Mouse (Mus musculus) liver, postnatal 0 days (tissue): ENCODE measurements around the gene Eif4h. TPM values are rescaled to one million over a fixed set of nuclear protein-coding genes. Genes with fewer than 3 reads are reported as not detected.

Experiments used
- ATAC-seq: fragments of 200-750 bp; cut with Nextera tagmentation; 2 replicates; pipeline ENCODE4 v1.8.0; 2017; ENCODE audit warnings: mild to moderate bottlenecking, moderate library complexity
- DNase-seq: peaks from one replicate; pipeline ENCODE4 v3.0.0-alpha.2; 2016
- H3K27ac ChIP-seq: fragments of 300-500 bp; sonication (generic); 2 replicates; pipeline ENCODE4 v1.5.1; 2014; ENCODE audit warnings: antibody characterized with exemption, moderate library complexity, mild to moderate bottlenecking, low read depth
- H3K27me3 ChIP-seq: fragments of 300-500 bp; sonication (generic); 2 replicates; pipeline ENCODE4 v1.6.1; 2014; ENCODE audit warnings: low read length, control low read depth, mixed read lengths; ENCODE audit not compliant: insufficient read depth
- H3K36me3 ChIP-seq: fragments of 300-500 bp; sonication (generic); replicated peaks from 2 replicates; pipeline ENCODE4 v1.6.1; 2014; ENCODE audit warnings: mild to moderate bottlenecking, control low read depth, low read length, moderate library complexity, mixed read lengths; ENCODE audit not compliant: insufficient read depth
- H3K4me1 ChIP-seq: fragments of 300-500 bp; sonication (generic); 2 replicates; pipeline ENCODE4 v1.6.1; 2014; ENCODE audit warnings: antibody characterized with exemption, mild to moderate bottlenecking, control low read depth; ENCODE audit not compliant: insufficient read depth
- H3K4me2 ChIP-seq: fragments of 300-500 bp; sonication (generic); 2 replicates; pipeline ENCODE4 v1.6.1; 2014; ENCODE audit warnings: low read depth, mild to moderate bottlenecking, low read length, moderate library complexity, mixed read lengths
- H3K4me3 ChIP-seq: fragments of 300-500 bp; sonication (generic); 2 replicates; pipeline ENCODE4 v1.5.1; 2014; ENCODE audit warnings: low read depth, low read length
- H3K9ac ChIP-seq: fragments of 300-500 bp; sonication (generic); replicated peaks from 2 replicates; pipeline ENCODE4 v1.6.1; 2014; ENCODE audit warnings: mild to moderate bottlenecking, moderate library complexity
- H3K9me3 ChIP-seq: fragments of 300-500 bp; sonication (generic); 2 replicates; pipeline ENCODE4 v1.6.1; 2016; ENCODE audit warnings: mild to moderate bottlenecking, control low read depth, low read length, mixed read lengths
- CTCF ChIP-seq: sonication (generic); IDR thresholded peaks from 2 replicates; pipeline ENCODE4 v1.5.1; 2016; ENCODE audit warnings: antibody characterized with exemption, low read depth
- EP300 ChIP-seq: IDR thresholded peaks from 2 replicates; pipeline ENCODE4 v1.6.1; 2016; ENCODE audit warnings: antibody characterized with exemption, low read depth, mild to moderate bottlenecking
- WGBS: fragments of 180-500 bp; shearing (Covaris S2); extraction: QIAGEN DNeasy Blood & Tissue Kit; methylation state at CpG from one replicate; pipeline ENCODE4 v1.1.7; 2014; ENCODE audit not compliant: insufficient replicate concordance; 5-methylcytosine and 5-hydroxymethylcytosine counted together
- polyA plus RNA-seq: library from polyadenylated mRNA; unstranded; fragments of >200 nt; fragmentation: Nextera tagmentation; extraction: Ambion mirVana; gene quantifications from 2 replicates; pipeline ENCODE4 v1.2.1, GENCODE M21; 2015

Eif4h gene
- polyA plus RNA-seq, 1 experiment from 2014 or later = 132 TPM

GRCm38 (mm10) chr5:134674977-134675376 is 35.7 kb upstream of the Eif4h start:
- no peak overlapping the region for H3K4me3 ChIP-seq
- H3K4me1 ChIP-seq = peaks cover 30% of the 10 kb centered on the region
- H3K36me3 ChIP-seq = no peaks in the 10 kb centered on the region
- H3K27me3 ChIP-seq = no peaks in the 10 kb centered on the region
- DNase-seq (no peak), ATAC-seq (no peak)
- H3K27ac ChIP-seq = 0 out of 2 replicates have a peak overlapping the region, but pooled peaks have one; percentile 62
- 68% methylated on average over 5 of the region's 5 CpGs for WGBS
- no peak overlapping the region for H3K9ac ChIP-seq
- H3K9me3 ChIP-seq = no peaks in the 10 kb centered on the region
- TF ChIP-seq CTCF (no peak), EP300 (no peak)
- no peak overlapping the region for H3K4me2 ChIP-seq

- H3K4me1 ChIP-seq = peaks cover 15% of the 10 kb centered on the region
- no peak overlapping the region for H3K4me2 ChIP-seq
- H3K27ac ChIP-seq = no peak overlapping the region
- TF ChIP-seq EP300 = no peak
- TF ChIP-seq CTCF = no peak
- no peaks in the 10 kb centered on the region for H3K27me3 ChIP-seq
- no peak overlapping the region for H3K4me3 ChIP-seq
- no peaks in the 10 kb centered on the region for H3K36me3 ChIP-seq
- H3K9me3 ChIP-seq = no peaks in the 10 kb centered on the region
- DNase-seq (no peak), ATAC-seq (no peak)
- no peak overlapping the region for H3K9ac ChIP-seq
- 92% methylated on average over 6 of the region's 6 CpGs for WGBS
Observed at GRCm38 (mm10) chr5:134672611-134673010, 33.3 kb upstream of the Eif4h start.

GRCm38 (mm10) chr5:134672198-134672516 is 32.9 kb upstream of the Eif4h start:
- Histone ChIP-seq H3K9me3 (no peaks in the 10 kb centered on the region), H3K4me3 (no peak overlapping the region), H3K9ac (no peak overlapping the region), H3K4me2 (no peak overlapping the region), H3K27ac (no peak overlapping the region), H3K36me3 (no peaks in the 10 kb centered on the region), H3K4me1 (peaks cover 15% of the 10 kb centered on the region), H3K27me3 (no peaks in the 10 kb centered on the region)
- TF ChIP-seq EP300 (no peak), CTCF (no peak)
- ATAC-seq (no peak), DNase-seq (no peak)
- WGBS = 81% methylated on average over 1 of the region's 1 CpGs

DNA sequence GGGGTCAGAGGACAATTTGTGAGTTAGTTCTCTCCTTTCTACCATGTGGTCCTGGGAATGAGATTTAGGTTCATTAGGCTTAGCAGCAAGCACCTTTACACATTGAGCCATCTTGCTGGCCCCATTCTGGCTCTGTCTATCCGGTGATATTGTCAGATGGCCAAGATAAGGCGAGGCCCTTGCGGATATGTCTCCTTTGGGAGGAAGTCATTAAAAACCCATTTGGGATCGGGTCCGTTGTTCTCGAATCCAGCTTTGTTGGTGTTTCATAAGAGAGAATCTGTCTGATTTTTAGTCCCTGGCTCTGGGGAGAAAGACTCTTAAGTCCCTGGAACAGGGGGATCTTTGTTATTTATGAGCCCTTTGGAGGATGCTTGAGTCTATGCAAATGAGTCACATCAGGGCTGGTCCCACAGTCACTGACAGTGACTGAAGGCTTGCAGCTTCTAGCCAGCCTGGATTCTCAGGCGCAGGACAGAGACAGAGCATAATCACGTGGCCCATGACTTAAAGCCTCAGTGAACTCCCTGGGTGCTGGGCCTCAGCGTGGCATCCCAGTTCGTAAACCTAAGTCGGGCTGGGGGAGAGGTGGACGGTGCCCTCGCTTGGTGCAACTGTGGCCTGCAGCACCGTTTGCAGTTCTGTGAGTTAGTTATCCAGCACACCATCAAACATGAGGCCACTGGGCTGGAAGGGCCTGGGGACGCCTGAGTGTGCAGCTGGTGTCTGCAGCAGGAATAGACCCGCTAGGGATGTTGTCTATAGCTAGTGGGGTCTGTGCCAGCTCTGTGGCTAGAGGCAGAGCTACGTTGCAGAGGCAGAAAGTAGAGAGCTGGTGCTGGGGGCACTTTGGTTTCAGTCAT is 32.3 kb upstream of the Eif4h start:
- Histone ChIP-seq H3K4me2 (no peak overlapping the region), H3K9me3 (no peaks in the 10 kb centered on the region), H3K27ac (no peak overlapping the region), H3K9ac (no peak overlapping the region), H3K27me3 (no peaks in the 10 kb centered on the region), H3K4me1 (peaks cover 14% of the 10 kb centered on the region), H3K36me3 (peaks cover 2% of the 10 kb centered on the region; the same call in 1 of the 2 replicates), H3K4me3 (no peak overlapping the region)
- ATAC-seq = no peak
- WGBS = 84% methylated on average over 17 of the region's 17 CpGs
- no peak for DNase-seq
- no peak for TF ChIP-seq EP300
- no peak for TF ChIP-seq CTCF

DNA sequence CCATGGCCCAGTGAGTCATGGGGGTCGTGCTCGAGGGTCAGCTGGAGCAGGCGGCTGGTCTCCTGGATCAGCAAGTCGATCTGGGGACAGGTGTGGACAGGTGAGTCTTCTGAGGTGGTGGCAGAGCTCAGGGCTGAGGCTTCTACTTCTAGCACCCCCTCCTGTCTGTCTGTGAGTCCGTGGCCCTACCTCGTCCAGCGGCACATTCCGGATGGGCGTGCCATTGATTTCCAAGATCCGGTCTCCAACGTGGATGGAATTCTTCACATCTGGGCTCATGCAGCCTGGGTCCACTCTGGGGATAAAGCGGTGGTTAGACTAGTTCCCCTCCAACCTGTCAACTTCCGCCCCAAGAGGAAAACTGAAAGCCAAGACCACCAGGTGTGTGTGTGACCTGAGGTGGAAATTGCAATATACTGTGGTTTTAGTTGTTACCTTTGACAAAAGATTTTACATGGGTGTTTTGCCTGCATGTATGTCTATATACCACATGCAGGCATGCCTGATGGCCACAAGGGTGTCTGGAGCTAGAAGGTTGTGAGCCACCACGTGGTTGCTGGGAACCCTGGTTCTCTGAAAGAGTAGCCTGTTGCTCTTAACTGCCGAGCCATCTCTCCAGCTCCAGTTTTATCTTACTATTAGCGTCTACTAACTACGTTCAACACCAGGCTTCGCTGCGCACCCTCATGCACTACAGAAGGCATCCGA is 29.9 kb upstream of the Eif4h start:
- no peaks in the 10 kb centered on the region for H3K9me3 ChIP-seq
- TF ChIP-seq EP300 = no peak
- no peak for TF ChIP-seq CTCF
- no peak for ATAC-seq
- H3K27ac ChIP-seq = no peak overlapping the region
- 83% methylated on average over 20 of the region's 20 CpGs for WGBS
- H3K4me2 ChIP-seq = no peak overlapping the region
- H3K36me3 ChIP-seq = peaks cover 2% of the 10 kb centered on the region; the same call in 1 of the 2 replicates
- no peaks in the 10 kb centered on the region for H3K4me1 ChIP-seq
- no peak for DNase-seq
- no peak overlapping the region for H3K4me3 ChIP-seq
- no peak overlapping the region for H3K9ac ChIP-seq
- no peaks in the 10 kb centered on the region for H3K27me3 ChIP-seq

GRCm38 (mm10) chr5:134668495-134668894 is 29.2 kb upstream of the Eif4h start:
- no peak overlapping the region for H3K9ac ChIP-seq
- H3K4me2 ChIP-seq = no peak overlapping the region
- H3K27ac ChIP-seq = no peak overlapping the region
- ATAC-seq = no peak
- H3K27me3 ChIP-seq = no peaks in the 10 kb centered on the region
- no peak overlapping the region for H3K4me3 ChIP-seq
- TF ChIP-seq CTCF (peak; percentile 58), EP300 (no peak)
- H3K4me1 ChIP-seq = no peaks in the 10 kb centered on the region
- H3K36me3 ChIP-seq = peaks cover 2% of the 10 kb centered on the region; the same call in 1 of the 2 replicates
- no peaks in the 10 kb centered on the region for H3K9me3 ChIP-seq
- peak; percentile 37 for DNase-seq
- 70% methylated on average over 8 of the region's 8 CpGs for WGBS
